Mouse (Mus musculus) lung, postnatal 0 days (tissue): ENCODE measurements around the gene Ltb.

ENCODE experiments used
- CTCF ChIP-seq: IDR thresholded peaks from 2 replicates; pipeline ENCODE4 v1.5.1; 2016; ENCODE audit warnings: antibody characterized with exemption, mild to moderate bottlenecking
- EP300 ChIP-seq: IDR thresholded peaks from 2 replicates; pipeline ENCODE4 v1.6.1; 2016; ENCODE audit warnings: antibody characterized with exemption, mild to moderate bottlenecking, control low read depth

- TF ChIP-seq CTCF: no peak
- TF ChIP-seq EP300: no peak
Observed at GRCm38 (mm10) chr17:35225456-35225855, 31.2 kb downstream of the Ltb start.
